Mouse (Mus musculus) embryo, embryonic 11.5 days (tissue): ENCODE results near the gene Myh11.
A peak's percentile ranks its signal among the peaks of the same experiment; 100 is the strongest.
"Not testable (repeated sequence)": the region's sequence is repeated elsewhere in the genome, so short reads cannot be mapped to it uniquely, and the experiment has no call there.

Experiments used
- DNase-seq: peaks from one replicate; pipeline ENCODE4 v3.0.0-alpha.2; 2012; ENCODE audit warnings: low read depth, low spot score

The Myh11 gene

DNA sequence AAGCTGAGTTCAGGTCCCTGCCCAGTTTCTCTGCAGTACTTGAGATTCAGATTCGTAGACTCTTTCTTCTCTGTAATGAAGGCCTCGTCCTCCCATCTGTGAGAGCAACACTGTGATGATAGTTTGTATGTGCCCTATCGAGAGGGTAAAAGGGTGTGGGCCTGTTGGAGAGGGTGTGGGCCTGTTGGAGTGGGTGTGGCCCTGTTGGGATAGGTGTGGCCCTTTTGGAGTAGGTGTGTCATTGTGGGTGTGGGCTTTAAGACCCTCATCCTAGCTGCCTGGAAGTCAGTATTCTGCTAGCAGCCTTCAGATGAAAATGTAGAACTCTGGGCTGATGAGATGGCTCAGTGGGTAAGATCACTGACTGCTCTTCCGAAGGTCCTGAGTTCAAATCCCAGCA is 124.7 kb downstream of the Myh11 start:
- no peak for DNase-seq

DNA sequence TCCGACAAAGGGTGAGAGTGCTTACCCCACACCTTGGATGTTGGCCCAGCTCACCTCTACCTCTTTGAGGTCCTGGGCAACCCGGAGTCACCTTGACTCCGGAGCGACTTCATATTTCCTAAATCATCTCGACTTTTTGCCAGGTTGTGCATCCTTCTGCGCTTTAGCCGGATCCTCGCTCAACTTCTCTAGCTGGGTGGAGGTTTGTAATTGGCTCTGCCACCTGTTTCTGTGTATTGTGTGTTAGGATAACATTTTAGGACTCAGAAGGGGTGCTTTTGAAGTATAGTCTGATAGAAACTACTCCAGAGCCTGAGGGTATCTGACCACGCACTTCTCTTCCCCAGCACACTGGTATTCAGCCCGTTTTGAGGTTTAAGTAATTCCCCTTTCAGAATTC is 127.4 kb downstream of the Myh11 start:
- no peak for DNase-seq

DNA sequence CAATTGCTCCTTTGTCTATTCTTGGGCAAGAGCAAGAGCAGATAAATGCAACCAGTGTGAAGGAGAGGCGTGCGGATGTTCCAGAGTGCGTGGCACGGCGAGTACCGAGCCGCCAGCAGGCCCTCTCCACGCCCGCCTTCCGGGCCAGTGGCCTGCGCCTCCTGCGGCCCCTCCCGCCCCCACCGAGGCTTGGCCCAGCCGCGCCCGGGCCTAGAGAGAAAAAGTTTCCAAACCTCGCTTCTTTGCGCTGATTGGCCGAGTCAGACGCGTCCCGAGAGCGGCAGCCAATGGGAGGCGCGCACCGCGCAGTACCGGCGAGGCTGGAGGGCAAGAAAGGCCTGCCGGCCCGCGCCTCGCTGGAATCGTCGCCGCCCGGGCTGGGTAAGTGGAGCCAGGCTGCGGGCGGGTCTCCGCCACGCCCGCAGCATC is 128.2 kb downstream of the Myh11 start, which contains the start of the genes Nde1 and Marf1:
TSS of gene Nde1 (plus strand) at position 288 of the 429 bp plus-strand sequence.
TSS of gene Marf1 (minus strand) at position 364 of the 429 bp plus-strand sequence.
- DNase-seq: peak; percentile 90

DNA sequence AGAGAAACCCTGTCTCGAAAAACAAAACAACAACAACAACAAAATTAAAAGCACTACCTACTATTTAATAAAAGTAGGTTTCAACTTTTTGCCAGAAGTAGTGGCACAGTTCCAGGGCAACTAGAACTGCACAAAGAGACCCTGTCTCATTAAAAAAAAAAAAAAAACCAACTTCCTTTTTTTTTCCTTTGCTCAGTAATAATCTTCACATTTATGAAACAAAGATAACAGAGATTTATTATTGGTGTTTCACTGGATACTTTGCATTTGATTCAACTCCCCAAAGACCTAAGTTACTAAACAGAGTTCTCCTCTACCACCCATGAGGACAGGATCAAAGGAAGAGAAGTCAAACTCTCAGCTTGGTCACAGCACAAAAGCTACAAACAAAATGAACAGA is 130.2 kb downstream of the Myh11 start:
- DNase-seq: no peak

DNA sequence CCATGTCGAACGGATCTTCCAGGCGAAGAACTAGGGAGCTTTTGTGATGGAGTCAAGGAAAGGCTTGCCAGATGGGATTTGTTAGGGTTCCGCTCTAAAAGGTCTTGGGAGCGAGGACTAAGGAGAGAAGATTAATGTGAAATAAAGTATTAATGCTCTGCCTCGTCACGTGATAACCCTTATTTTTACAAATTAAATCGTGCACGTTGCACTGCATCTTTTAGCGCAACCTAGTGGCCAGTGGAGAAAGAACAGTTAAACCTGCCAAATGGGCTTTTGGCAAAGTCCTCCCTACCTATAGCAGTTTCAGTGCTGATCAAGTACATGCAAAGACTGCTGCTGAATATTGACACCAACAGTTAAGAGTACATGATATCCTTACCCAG is 131.4 kb downstream of the Myh11 start:
- peak; percentile 54 for DNase-seq

DNA sequence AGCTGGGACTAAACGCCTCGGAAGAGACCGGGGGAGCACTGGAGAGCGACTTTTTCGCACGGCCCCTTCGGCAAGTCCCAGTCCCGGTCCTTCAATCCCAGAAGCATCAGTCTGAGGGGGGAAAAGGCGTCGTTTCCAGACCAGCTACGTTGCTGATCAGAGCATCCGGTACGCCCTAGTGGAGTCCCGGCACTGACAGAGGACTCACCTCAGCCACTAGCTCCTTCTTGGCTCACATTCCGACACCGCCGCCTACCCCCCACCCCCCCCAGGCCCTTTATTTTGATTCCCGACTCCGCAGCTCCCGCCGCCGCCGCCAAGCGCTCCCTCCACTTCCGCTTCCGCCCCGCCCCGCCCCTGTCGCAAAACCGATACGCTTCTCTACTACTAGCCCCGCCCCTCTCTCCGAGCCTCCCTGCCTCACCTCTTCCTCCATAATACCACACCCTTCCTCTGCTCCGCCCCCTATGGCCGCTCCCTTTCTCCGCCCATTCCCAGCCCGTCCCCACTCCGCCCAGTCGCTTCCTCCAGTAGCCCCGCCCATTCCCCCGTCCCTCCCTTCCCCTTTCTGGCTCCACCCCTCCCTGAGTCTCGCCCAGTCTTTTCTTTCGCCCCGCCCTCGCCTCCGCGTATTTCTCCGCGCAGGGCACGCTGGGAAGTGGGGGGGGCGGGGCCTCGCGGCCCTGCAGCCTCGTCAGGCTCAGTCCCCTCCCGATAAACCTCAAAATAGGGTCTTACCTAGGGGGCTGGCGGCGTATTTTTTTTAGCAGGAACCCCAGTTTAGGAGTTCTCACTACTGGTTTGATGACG is 132.0 kb downstream of the Myh11 start:
- DNase-seq: peak; percentile 97

DNA sequence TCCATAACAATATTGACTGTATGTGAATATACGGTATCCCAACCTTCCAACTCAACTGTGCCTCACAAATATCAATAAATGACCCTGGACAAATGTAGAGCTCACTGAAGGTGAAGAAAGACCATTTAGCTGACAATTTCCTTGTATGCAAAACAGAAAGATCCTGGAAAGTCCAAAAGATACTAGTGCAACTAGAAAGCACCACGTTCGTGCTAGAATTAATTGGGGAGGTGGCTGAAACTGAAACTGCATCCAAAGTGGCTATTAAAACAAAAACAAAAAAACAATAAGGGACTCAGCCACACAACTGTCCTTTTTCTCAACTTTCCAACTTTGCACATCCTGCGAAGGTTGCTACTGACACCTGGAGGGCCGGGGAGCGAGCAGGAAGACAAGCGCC is 132.6 kb downstream of the Myh11 start:
- DNase-seq: no peak

DNA sequence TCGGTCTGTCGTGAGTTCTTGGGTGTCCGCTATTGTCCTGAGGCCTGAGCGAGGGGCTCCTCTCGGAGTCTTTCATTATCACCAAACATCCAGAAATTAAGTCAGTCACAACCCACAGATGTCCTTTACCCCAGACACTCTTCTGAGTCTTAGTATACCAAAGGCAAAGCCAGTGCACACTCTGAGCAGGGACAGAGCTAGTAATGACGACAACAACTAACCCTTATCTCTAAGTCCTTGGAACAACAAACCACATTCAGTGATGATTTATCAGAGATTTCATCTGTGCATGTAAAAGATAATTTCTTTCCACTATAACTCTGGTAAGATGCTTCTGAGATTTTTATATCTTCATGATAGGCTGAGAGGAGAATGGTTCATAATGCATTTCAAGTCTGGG is 134.9 kb downstream of the Myh11 start:
- no peak for DNase-seq

DNA sequence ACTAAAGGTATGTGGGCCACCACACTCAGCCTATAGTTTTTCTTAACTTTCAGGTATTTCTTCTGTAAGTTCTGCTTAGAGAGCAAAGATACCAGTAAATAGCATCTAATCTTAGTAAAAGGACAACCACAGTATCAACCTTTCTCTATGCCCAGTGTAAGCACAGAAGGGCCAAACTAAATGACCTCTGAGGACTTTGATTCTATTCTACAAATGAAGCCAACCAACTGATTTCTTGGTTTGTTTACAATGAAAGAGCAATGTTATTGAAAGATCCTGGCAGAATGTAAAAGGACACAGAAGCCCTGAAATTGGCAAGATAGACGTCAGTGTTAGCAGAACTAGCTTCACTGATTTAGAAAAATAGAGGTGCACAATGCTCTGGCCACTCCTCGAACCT is 135.5 kb downstream of the Myh11 start:
- DNase-seq: not testable (repeated sequence)

DNA sequence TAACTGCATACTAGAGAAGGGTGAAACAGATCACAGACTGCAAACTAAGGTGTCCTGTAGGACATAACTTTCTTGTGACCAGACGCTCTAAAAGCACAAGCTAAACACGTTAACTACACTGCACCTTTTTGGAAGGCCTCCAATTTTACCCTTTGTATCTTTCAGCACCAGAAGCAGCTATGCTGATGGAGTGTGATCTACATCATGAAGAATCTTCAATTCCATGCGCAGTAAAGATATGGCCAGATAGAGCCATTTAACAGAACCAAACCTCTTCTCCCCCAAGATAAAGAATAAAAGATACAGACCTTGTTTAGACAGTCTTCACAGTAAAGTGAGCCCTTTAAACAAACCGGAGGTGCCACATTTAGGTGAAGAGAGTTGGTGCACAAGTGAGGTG is 139.5 kb downstream of the Myh11 start:
- DNase-seq: no peak

DNA sequence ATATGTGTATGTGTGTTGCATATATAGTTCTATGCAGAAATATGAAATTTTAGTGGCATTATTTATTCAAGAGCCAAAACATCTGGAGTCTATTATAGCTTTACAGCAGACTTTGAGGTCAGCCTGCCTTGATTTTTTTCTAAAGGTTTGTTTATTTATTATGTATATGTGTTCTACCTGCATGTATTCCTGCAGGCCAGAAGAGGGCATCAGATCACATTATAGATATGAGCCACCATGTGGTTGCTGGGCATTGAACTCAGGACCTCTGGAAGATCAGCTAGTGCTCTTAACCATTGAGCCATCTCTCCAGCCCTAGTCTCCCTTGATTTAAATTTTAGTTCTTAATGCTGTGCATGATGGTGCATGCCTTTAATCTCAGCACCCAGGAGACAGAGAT is 143.5 kb downstream of the Myh11 start:
- no peak for DNase-seq
